Mouse (Mus musculus): ENCODE data around the gene Tsc1.

- TF ChIP-seq CTCF (IDR thresholded peaks at IDR 0.05; ENCODE audit: control insufficient read depth, insufficient read depth, insufficient read length): no peak
- TF ChIP-seq MAX (IDR thresholded peaks at IDR 0.05): no peak
- no peak for TF ChIP-seq USF1 (IDR thresholded peaks at IDR 0.05; ENCODE audit: low read depth)
- no peak for TF ChIP-seq CEBPB (IDR thresholded peaks at IDR 0.05; ENCODE audit: low read depth)
- TF ChIP-seq FOSL1 (IDR thresholded peaks at IDR 0.05; ENCODE audit: insufficient read depth, low read length, poor library complexity, severe bottlenecking): no peak
- no peak for TF ChIP-seq MYOG (IDR thresholded peaks at IDR 0.05; ENCODE audit: control insufficient read depth, extremely low read depth, insufficient read length)
These were observed 19.3 kb upstream of the Tsc1 start, which contains the start of gene Gfi1b for GRCm38 (mm10) chr2:28621664-28622171.
